Mouse (Mus musculus) mouse embryonic stem cell (cell line): ENCODE results near the gene Foxr1.

Experiments
- in situ Hi-C, 2 experiments: fragments of 300-500 bp; cut with MboI; formaldehyde crosslinking; loops; 1 replicate in 1 of 2; 3 replicates in 1 of 2; pipeline ENCODE4 v1.14.3; 2019 to 2020; ENCODE audit warnings: low sequenced_read_pairs in 2 of 2, low pct_unique_long_range_greater_than_20kb in 1 of 2, mixed read lengths in 1 of 2; ENCODE audit not compliant: unreplicated experiment in 1 of 2

Foxr1 gene

GRCm38 (mm10) chr9:44440961-44441360 lies at the start of gene Foxr1:
TSS of gene Foxr1 (minus strand) at chr9:44441136.
- in situ Hi-C loops: no loop called here

GRCm38 (mm10) chr9:44490086-44490967 lies 49.4 kb upstream of the Foxr1 start:
- in situ Hi-C loops: no loop called here

GRCm38 (mm10) chr9:44489651-44490085 lies 48.7 kb upstream of the Foxr1 start:
- in situ Hi-C loops: no loop called here

GRCm38 (mm10) chr9:44488855-44489381 lies 48.0 kb upstream of the Foxr1 start:
- in situ Hi-C loops: no loop called here

GRCm38 (mm10) chr9:44488416-44488815 lies 47.5 kb upstream of the Foxr1 start:
- in situ Hi-C loops: no loop called here

GRCm38 (mm10) chr9:44487441-44487840 lies 46.5 kb upstream of the Foxr1 start:
- in situ Hi-C loops: no loop called here

GRCm38 (mm10) chr9:44486741-44487421 lies 45.9 kb upstream of the Foxr1 start:
- in situ Hi-C loops: no loop called here

- in situ Hi-C loops: no loop called here
Measured at GRCm38 (mm10) chr9:44486335-44486734, 45.4 kb upstream of the Foxr1 start.

- in situ Hi-C loops: no loop called here
Measured at GRCm38 (mm10) chr9:44485516-44486161, 44.7 kb upstream of the Foxr1 start.

- in situ Hi-C loops: no loop called here
Measured at GRCm38 (mm10) chr9:44485105-44485515, 44.2 kb upstream of the Foxr1 start.

GRCm38 (mm10) chr9:44484311-44485104 lies 43.6 kb upstream of the Foxr1 start:
- in situ Hi-C loops: no loop called here

- in situ Hi-C loops: no loop called here
Measured at GRCm38 (mm10) chr9:44483510-44484044, 42.6 kb upstream of the Foxr1 start.

GRCm38 (mm10) chr9:44483041-44483509 lies 42.1 kb upstream of the Foxr1 start:
- in situ Hi-C loops: no loop called here

- in situ Hi-C loops: no loop called here
Measured at GRCm38 (mm10) chr9:44482552-44482951, 41.6 kb upstream of the Foxr1 start, which contains the start of gene Bcl9l. TSS of gene Bcl9l (plus strand) at chr9:44482825.

GRCm38 (mm10) chr9:44482112-44482511 lies 41.2 kb upstream of the Foxr1 start:
- in situ Hi-C loops: no loop called here

- in situ Hi-C loops: no loop called here
Measured at GRCm38 (mm10) chr9:44479628-44480428, 38.9 kb upstream of the Foxr1 start.

- in situ Hi-C loops: no loop called here
Measured at GRCm38 (mm10) chr9:44478959-44479605, 38.1 kb upstream of the Foxr1 start.
